Mouse (Mus musculus): Measurements from ENCODE around the gene Kcnd1.
A peak's percentile ranks its signal among the peaks of the same experiment; 100 is the strongest.

Gene Kcnd1

GRCm38 (mm10) chrX:7859191-7859753 lies 37.2 kb downstream of the Kcnd1 start:
- no peak for DNase-seq (ENCODE audit: low spot score in 2 of 2)

GRCm38 (mm10) chrX:7863181-7863580 lies 41.1 kb downstream of the Kcnd1 start:
- no peak for DNase-seq (ENCODE audit: low spot score in 2 of 2)

- no peak for DNase-seq (ENCODE audit: low spot score in 2 of 2)
These were observed 42.5 kb downstream of the Kcnd1 start for GRCm38 (mm10) chrX:7864551-7864950.

DNA sequence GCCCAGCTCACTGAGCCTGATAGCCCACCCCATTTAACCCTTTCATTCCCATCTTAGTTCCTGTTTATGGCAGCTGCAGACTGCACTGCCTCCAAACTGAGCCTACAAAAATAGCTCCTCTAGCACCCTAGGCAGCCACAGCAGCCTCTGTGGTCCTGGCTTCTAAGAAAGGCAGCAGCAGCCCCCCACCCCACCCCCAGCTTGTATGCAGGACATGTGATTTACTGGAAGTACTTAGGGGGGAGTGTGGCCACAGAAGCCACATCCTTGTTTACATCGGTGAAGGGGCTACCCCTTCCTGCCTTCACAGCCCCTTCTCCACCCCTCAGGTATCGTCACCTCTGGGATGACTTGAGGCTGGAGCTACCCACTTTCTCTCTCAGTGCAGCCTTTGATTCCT lies 43.3 kb downstream of the Kcnd1 start:
- no peak for DNase-seq (ENCODE audit: low spot score in 2 of 2)

DNA sequence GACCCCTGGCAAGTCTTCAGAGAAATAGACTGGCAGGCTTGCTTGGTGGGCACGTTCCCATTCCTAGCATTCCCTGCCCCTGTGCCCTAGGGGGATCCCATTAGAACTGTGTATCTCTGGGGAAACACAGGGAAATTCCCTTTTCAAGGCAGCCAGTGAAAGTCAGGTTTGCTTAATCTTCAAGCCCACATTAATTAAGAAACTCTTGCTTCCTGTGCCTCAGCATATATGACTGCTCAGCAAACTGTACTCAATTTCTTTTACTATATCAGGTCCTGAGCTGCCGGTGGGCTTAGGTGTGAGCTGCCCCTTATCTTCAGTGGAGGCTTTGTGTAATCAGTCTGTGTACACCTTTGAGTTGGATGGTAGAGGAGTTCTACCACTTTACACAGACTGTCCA lies 43.7 kb downstream of the Kcnd1 start:
- DNase-seq (ENCODE audit: low spot score in 2 of 2): no peak

DNA sequence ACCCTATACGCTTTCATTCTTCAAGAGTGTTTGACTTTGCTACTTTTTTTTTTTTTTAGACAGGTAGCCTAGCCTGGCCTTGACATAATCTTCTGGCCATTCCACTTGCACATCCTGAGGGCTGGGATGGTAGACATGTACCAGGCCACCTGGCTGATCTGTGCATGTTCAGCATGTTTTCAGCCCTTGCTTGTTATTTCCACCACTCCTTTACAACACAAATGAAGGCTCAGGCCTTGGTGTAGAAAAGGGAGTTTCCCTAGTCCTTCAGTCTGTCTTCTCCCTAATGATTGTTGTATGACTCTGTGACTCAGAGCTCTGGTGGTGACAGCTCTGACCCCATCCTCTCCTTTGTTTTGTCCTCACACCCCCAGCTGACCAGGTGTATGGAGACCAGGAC lies 45.1 kb downstream of the Kcnd1 start:
- DNase-seq (ENCODE audit: low spot score in 2 of 2): no peak

DNA sequence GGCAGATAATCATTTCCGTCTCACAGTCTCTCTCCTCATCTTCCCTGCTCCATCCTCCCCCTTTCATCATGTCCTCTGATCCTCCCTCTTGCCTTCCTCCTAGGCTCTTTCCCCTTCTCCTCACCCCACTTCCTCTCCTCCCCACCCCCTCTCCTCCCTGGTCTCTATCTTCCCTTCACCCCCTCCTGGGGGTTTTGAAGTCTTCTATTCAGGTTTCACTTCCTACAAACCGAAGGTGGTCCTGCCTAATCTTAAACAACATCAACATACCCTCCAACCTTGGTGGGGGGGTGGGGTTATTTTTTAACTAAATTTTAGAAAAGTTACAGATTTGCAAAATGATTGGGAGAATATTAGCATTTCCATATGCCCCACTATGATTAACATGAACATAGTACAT lies 46.4 kb downstream of the Kcnd1 start:
- no peak for DNase-seq (ENCODE audit: low spot score in 2 of 2)

- DNase-seq (ENCODE audit: low spot score in 2 of 2): no peak
These were observed 47.7 kb downstream of the Kcnd1 start for GRCm38 (mm10) chrX:7869826-7870225.

- DNase-seq (ENCODE audit: low spot score in 2 of 2): peak; percentile 77 to 82
These were observed 55.9 kb downstream of the Kcnd1 start, which contains the start of gene Pim2 for GRCm38 (mm10) chrX:7878007-7878419. Gene Pim2 (plus strand): TSS chrX:7878262.

DNA sequence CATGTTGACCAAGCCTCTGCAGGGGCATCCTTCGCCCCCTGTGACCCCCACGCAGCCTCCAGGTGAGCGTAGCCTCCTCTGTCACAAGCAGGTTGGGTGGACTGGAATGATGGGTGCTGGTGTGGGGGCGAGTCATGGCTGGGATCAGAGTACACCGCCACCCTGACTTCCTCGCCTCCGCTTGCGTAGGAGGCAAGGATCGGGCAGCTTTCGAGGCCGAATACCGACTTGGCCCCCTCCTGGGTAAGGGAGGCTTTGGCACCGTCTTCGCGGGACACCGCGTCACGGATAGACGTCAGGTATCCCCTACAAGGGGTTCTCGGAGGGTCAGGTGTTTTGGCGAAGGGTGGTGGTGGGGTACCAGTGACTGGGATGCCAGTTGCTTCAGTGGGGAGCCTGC lies 56.4 kb downstream of the Kcnd1 start:
- no peak for DNase-seq (ENCODE audit: low spot score in 2 of 2)

GRCm38 (mm10) chrX:7879819-7880218 lies 57.7 kb downstream of the Kcnd1 start:
- DNase-seq (ENCODE audit: low spot score in 2 of 2): peak; percentile 35 to 52

GRCm38 (mm10) chrX:7883841-7884567 lies 61.9 kb downstream of the Kcnd1 start, which contains the start of gene Slc35a2:
Gene Slc35a2 (plus strand): TSS chrX:7884028.
- DNase-seq (ENCODE audit: low spot score in 2 of 2): peak; percentile 70 to 80

Measured in frontal cortex, postnatal 14 days (tissue).